Mouse (Mus musculus): Measurements from ENCODE around the gene Ntng1. TPM values are rescaled to one million over a fixed set of nuclear protein-coding genes. Genes with fewer than 3 reads are reported as not detected.
"Not testable (repeated sequence)": the region's sequence is repeated elsewhere in the genome, so short reads cannot be mapped to it uniquely, and the experiment has no call there.

Gene Ntng1
- polyA plus RNA-seq, 1 experiment: 1.6 TPM

- TF ChIP-seq POLR2A (IDR thresholded peaks at IDR 0.05; ENCODE audit: insufficient read depth, low read length) (no peak), CTCF (IDR thresholded peaks at IDR 0.05; ENCODE audit: low read depth, low read length) (no peak), EP300 (IDR thresholded peaks at IDR 0.05; ENCODE audit: insufficient read depth, low read depth, low read length) (no peak)
- Histone ChIP-seq H3K4me3 (ENCODE audit: low read depth, low read length) (no peak overlapping the region), H3K9me3 (replicated peaks; ENCODE audit: control insufficient read depth, insufficient read depth, low read length, poor library complexity, severe bottlenecking) (no peaks in the 10 kb centered on the region), H3K27me3 (ENCODE audit: control insufficient read depth, insufficient read depth, low read length, poor library complexity, severe bottlenecking) (no peaks in the 10 kb centered on the region), H3K36me3 (ENCODE audit: control insufficient read depth, insufficient read depth, low read length, poor library complexity, severe bottlenecking) (no peaks in the 10 kb centered on the region), H3K27ac (ENCODE audit: insufficient read depth, low read length) (no peak overlapping the region), H3K4me1 (ENCODE audit: control insufficient read depth, insufficient read depth, low read length) (no peaks in the 10 kb centered on the region), H3K9ac (ENCODE audit: low read depth, poor library complexity, severe bottlenecking) (no peak overlapping the region)
Observed at GRCm38 (mm10) chr3:109765608-109766007, 378.2 kb downstream of the Ntng1 start.

- TF ChIP-seq CTCF (IDR thresholded peaks at IDR 0.05; ENCODE audit: low read depth, low read length): no peak
- TF ChIP-seq EP300 (IDR thresholded peaks at IDR 0.05; ENCODE audit: insufficient read depth, low read depth, low read length): no peak
- no peak for TF ChIP-seq POLR2A (IDR thresholded peaks at IDR 0.05; ENCODE audit: insufficient read depth, low read length)
Observed at GRCm38 (mm10) chr3:109765141-109765540, 378.7 kb downstream of the Ntng1 start.

GRCm38 (mm10) chr3:109756426-109756825, 387.4 kb downstream of the Ntng1 start:
- Histone ChIP-seq H3K9me3 (replicated peaks; ENCODE audit: control insufficient read depth, insufficient read depth, low read length, poor library complexity, severe bottlenecking) (no peaks in the 10 kb centered on the region), H3K9ac (ENCODE audit: low read depth, poor library complexity, severe bottlenecking) (no peak overlapping the region), H3K4me1 (ENCODE audit: control insufficient read depth, insufficient read depth, low read length) (no peaks in the 10 kb centered on the region), H3K36me3 (ENCODE audit: control insufficient read depth, insufficient read depth, low read length, poor library complexity, severe bottlenecking) (no peaks in the 10 kb centered on the region), H3K27ac (ENCODE audit: insufficient read depth, low read length) (no peak overlapping the region), H3K4me3 (ENCODE audit: low read depth, low read length) (no peak overlapping the region), H3K27me3 (ENCODE audit: control insufficient read depth, insufficient read depth, low read length, poor library complexity, severe bottlenecking) (no peaks in the 10 kb centered on the region)
- no peak for TF ChIP-seq EP300 (IDR thresholded peaks at IDR 0.05; ENCODE audit: insufficient read depth, low read depth, low read length)
- no peak for TF ChIP-seq POLR2A (IDR thresholded peaks at IDR 0.05; ENCODE audit: insufficient read depth, low read length)
- TF ChIP-seq CTCF (IDR thresholded peaks at IDR 0.05; ENCODE audit: low read depth, low read length): no peak

More at GRCm38 (mm10) chr3:109765141-109765540, 378.7 kb downstream of the Ntng1 start:
- Histone ChIP-seq H3K9ac (ENCODE audit: low read depth, poor library complexity, severe bottlenecking) (no peak overlapping the region), H3K36me3 (ENCODE audit: control insufficient read depth, insufficient read depth, low read length, poor library complexity, severe bottlenecking) (no peaks in the 10 kb centered on the region), H3K4me1 (ENCODE audit: control insufficient read depth, insufficient read depth, low read length) (no peaks in the 10 kb centered on the region), H3K4me3 (ENCODE audit: low read depth, low read length) (no peak overlapping the region), H3K27ac (ENCODE audit: insufficient read depth, low read length) (no peak overlapping the region), H3K27me3 (ENCODE audit: control insufficient read depth, insufficient read depth, low read length, poor library complexity, severe bottlenecking) (no peaks in the 10 kb centered on the region), H3K9me3 (replicated peaks; ENCODE audit: control insufficient read depth, insufficient read depth, low read length, poor library complexity, severe bottlenecking) (no peaks in the 10 kb centered on the region)

GRCm38 (mm10) chr3:109747593-109747992, 396.2 kb downstream of the Ntng1 start:
- H3K27me3 ChIP-seq (ENCODE audit: control insufficient read depth, insufficient read depth, low read length, poor library complexity, severe bottlenecking); H3K36me3 ChIP-seq (ENCODE audit: control insufficient read depth, insufficient read depth, low read length, poor library complexity, severe bottlenecking); H3K27ac ChIP-seq (ENCODE audit: insufficient read depth, low read length); H3K4me3 ChIP-seq (ENCODE audit: low read depth, low read length); H3K4me1 ChIP-seq (ENCODE audit: control insufficient read depth, insufficient read depth, low read length); H3K9ac ChIP-seq (ENCODE audit: low read depth, poor library complexity, severe bottlenecking); H3K9me3 ChIP-seq (replicated peaks; ENCODE audit: control insufficient read depth, insufficient read depth, low read length, poor library complexity, severe bottlenecking): not testable (repeated sequence)

- no peaks in the 10 kb centered on the region for H3K36me3 ChIP-seq (ENCODE audit: control insufficient read depth, insufficient read depth, low read length, poor library complexity, severe bottlenecking)
- no peak overlapping the region for H3K9ac ChIP-seq (ENCODE audit: low read depth, poor library complexity, severe bottlenecking)
- no peak overlapping the region for H3K27ac ChIP-seq (ENCODE audit: insufficient read depth, low read length)
- H3K9me3 ChIP-seq (replicated peaks; ENCODE audit: control insufficient read depth, insufficient read depth, low read length, poor library complexity, severe bottlenecking): no peaks in the 10 kb centered on the region; the same call in 1 of the 2 replicates
- no peak overlapping the region for H3K4me3 ChIP-seq (ENCODE audit: low read depth, low read length)
- no peak for TF ChIP-seq CTCF (IDR thresholded peaks at IDR 0.05; ENCODE audit: low read depth, low read length)
- no peak for TF ChIP-seq EP300 (IDR thresholded peaks at IDR 0.05; ENCODE audit: insufficient read depth, low read depth, low read length)
- TF ChIP-seq POLR2A (IDR thresholded peaks at IDR 0.05; ENCODE audit: insufficient read depth, low read length): no peak
- H3K4me1 ChIP-seq (ENCODE audit: control insufficient read depth, insufficient read depth, low read length): no peaks in the 10 kb centered on the region
- no peaks in the 10 kb centered on the region for H3K27me3 ChIP-seq (ENCODE audit: control insufficient read depth, insufficient read depth, low read length, poor library complexity, severe bottlenecking)
Observed at GRCm38 (mm10) chr3:109740466-109741102, 403.2 kb downstream of the Ntng1 start.

- no peaks in the 10 kb centered on the region for H3K36me3 ChIP-seq (ENCODE audit: control insufficient read depth, insufficient read depth, low read length, poor library complexity, severe bottlenecking)
- TF ChIP-seq EP300 (IDR thresholded peaks at IDR 0.05; ENCODE audit: insufficient read depth, low read depth, low read length) (no peak), POLR2A (IDR thresholded peaks at IDR 0.05; ENCODE audit: insufficient read depth, low read length) (no peak), CTCF (IDR thresholded peaks at IDR 0.05; ENCODE audit: low read depth, low read length) (no peak)
- H3K9ac ChIP-seq (ENCODE audit: low read depth, poor library complexity, severe bottlenecking): no peak overlapping the region
- H3K9me3 ChIP-seq (replicated peaks; ENCODE audit: control insufficient read depth, insufficient read depth, low read length, poor library complexity, severe bottlenecking): no peaks in the 10 kb centered on the region
- H3K27me3 ChIP-seq (ENCODE audit: control insufficient read depth, insufficient read depth, low read length, poor library complexity, severe bottlenecking): no peaks in the 10 kb centered on the region; the same call in 1 of the 2 replicates
- no peak overlapping the region for H3K4me3 ChIP-seq (ENCODE audit: low read depth, low read length)
- no peak overlapping the region for H3K27ac ChIP-seq (ENCODE audit: insufficient read depth, low read length)
- no peaks in the 10 kb centered on the region for H3K4me1 ChIP-seq (ENCODE audit: control insufficient read depth, insufficient read depth, low read length)
Observed at GRCm38 (mm10) chr3:109732327-109733182, 411.3 kb downstream of the Ntng1 start.
